8 mouse cellular contexts compared by ENCODE assay signal in the genomic region with DNA sequence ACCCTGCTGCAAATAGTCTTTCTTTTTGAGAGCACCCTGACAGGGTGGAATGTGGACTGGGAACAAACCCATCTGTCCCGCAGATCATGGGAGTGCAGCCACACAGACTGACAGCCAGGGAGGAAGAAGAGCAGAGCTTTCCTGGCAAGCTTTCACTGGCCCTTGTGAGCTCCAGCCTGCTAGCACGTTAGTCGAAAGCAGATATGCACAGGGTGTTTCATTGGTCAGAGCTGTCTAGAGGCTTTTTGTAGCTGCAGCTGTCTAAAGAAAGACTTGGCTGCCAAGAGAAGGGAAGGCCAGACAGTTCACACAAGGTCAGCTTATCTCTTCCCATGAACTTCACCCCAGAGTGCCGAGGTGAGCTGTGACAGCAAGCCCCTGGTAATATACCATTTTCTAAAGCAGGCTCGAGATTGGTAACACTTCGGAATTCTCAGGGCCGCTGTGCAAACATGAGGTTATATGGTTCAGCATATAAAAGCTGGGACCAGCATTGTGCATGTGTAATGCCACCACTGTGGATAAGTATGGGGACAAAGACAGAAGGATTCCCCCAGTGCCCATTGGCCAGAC.
DNase-seq lines count a peak whose midpoint lies in the region; ATAC-seq lines count a peak whose summit lies in the region.

No protein-coding gene starts in this region.

- H3K9me3 ChIP-seq in embryonic facial prominence, embryonic 14.5 days (ENCODE audit: control insufficient read depth, low read length), result no peaks in the 10 kb centered on the region
- H3K9me3 ChIP-seq in heart, embryonic 12.5 days (replicated peaks), result no peaks in the 10 kb centered on the region
- no peaks in the 10 kb centered on the region for H3K9me3 ChIP-seq in kidney, embryonic 14.5 days (ENCODE audit: control insufficient read depth, low read length)
- no peaks in the 10 kb centered on the region for H3K9me3 ChIP-seq in stomach, embryonic 16.5 days (replicated peaks; ENCODE audit: control insufficient read depth, low read length)

- peak overlapping the region; percentile 75 for H3K27ac ChIP-seq in embryonic facial prominence, embryonic 14.5 days (replicated peaks; ENCODE audit: low read depth, low read length)
- H3K27ac ChIP-seq in heart, embryonic 12.5 days (ENCODE audit: poor library complexity, severe bottlenecking), result peak overlapping the region; percentile 97
- H3K27ac ChIP-seq in kidney, embryonic 14.5 days (ENCODE audit: low read depth, low read length), result peak overlapping the region; percentile 77; the same call in 1 of the 2 replicates
- H3K27ac ChIP-seq in stomach, embryonic 16.5 days (ENCODE audit: low read length), result peak overlapping the region; percentile 78

- peak; percentile 79 for ATAC-seq in embryonic facial prominence, embryonic 14.5 days (ENCODE audit: low read depth)
- peak; percentile 93 for ATAC-seq in heart, embryonic 12.5 days (ENCODE audit: insufficient number of reproducible peaks, low FRiP score)
- peak; percentile 83 for ATAC-seq in kidney, embryonic 14.5 days (ENCODE audit: low FRiP score, low TSS enrichment)
- peak; percentile 83 for ATAC-seq in stomach, embryonic 16.5 days (ENCODE audit: insufficient read depth, low FRiP score)
- ATAC-seq in erythroid progenitor cell, adult 5-6 weeks (replicated peaks; ENCODE audit: low FRiP score, poor library complexity, severe bottlenecking), result no peak

- H3K27me3 ChIP-seq in embryonic facial prominence, embryonic 14.5 days (replicated peaks; ENCODE audit: control insufficient read depth, insufficient read depth, low read length), result no peaks in the 10 kb centered on the region
- no peaks in the 10 kb centered on the region for H3K27me3 ChIP-seq in heart, embryonic 12.5 days (replicated peaks)
- no peaks in the 10 kb centered on the region for H3K27me3 ChIP-seq in kidney, embryonic 14.5 days (ENCODE audit: control insufficient read depth, insufficient read depth, low read length)
- H3K27me3 ChIP-seq in stomach, embryonic 16.5 days (ENCODE audit: control insufficient read depth, insufficient read depth, low read length), result no peaks in the 10 kb centered on the region

- H3K4me3 ChIP-seq in embryonic facial prominence, embryonic 14.5 days (ENCODE audit: low read depth, low read length), result no peak overlapping the region
- H3K4me3 ChIP-seq in heart, embryonic 12.5 days, result peak overlapping the region; percentile 11; the same call in 1 of the 2 replicates
- H3K4me3 ChIP-seq in kidney, embryonic 14.5 days (ENCODE audit: low read length), result no peak overlapping the region
- 0 out of 2 replicates have a peak overlapping the region, but pooled peaks have one; percentile 4 for H3K4me3 ChIP-seq in stomach, embryonic 16.5 days (replicated peaks; ENCODE audit: low read length)

- no peak overlapping the region for H3K9ac ChIP-seq in embryonic facial prominence, embryonic 14.5 days (ENCODE audit: low read depth, low read length)
- H3K9ac ChIP-seq in heart, embryonic 12.5 days, result no peak overlapping the region
- no peak overlapping the region for H3K9ac ChIP-seq in kidney, embryonic 14.5 days (ENCODE audit: low read depth, low read length)
- H3K9ac ChIP-seq in stomach, embryonic 16.5 days (ENCODE audit: low read length), result peak overlapping the region; percentile 36; the same call in 1 of the 2 replicates

- no peak overlapping the region for H3K4me2 ChIP-seq in embryonic facial prominence, embryonic 14.5 days (ENCODE audit: low read depth, low read length)
- peak overlapping the region; percentile 47 for H3K4me2 ChIP-seq in heart, embryonic 12.5 days
- H3K4me2 ChIP-seq in kidney, embryonic 14.5 days (replicated peaks; ENCODE audit: low read depth, low read length), result peak overlapping the region; percentile 8; the same call in 1 of the 2 replicates
- H3K4me2 ChIP-seq in stomach, embryonic 16.5 days (ENCODE audit: low read depth, low read length), result peak overlapping the region; percentile 40

- peaks cover 12% of the 10 kb centered on the region; the same call in 1 of the 2 replicates for H3K4me1 ChIP-seq in embryonic facial prominence, embryonic 14.5 days (ENCODE audit: control insufficient read depth, insufficient read depth, low read length)
- H3K4me1 ChIP-seq in heart, embryonic 12.5 days (replicated peaks), result peaks cover 29% of the 10 kb centered on the region
- peaks cover 18% of the 10 kb centered on the region for H3K4me1 ChIP-seq in kidney, embryonic 14.5 days (ENCODE audit: control insufficient read depth, insufficient read depth, low read length)
- peaks cover 14% of the 10 kb centered on the region for H3K4me1 ChIP-seq in stomach, embryonic 16.5 days (ENCODE audit: control insufficient read depth, insufficient read depth, low read length)

- DNase-seq in adrenal gland, postnatal 25 days, result peak; percentile 20
- DNase-seq in embryonic facial prominence, embryonic 14.5 days (ENCODE audit: low spot score), result peak; percentile 84
- peak; percentile 44 for DNase-seq in lung, postnatal 14 days
- DNase-seq in thymus, postnatal 4 days, result no peak

- 37% methylated on average over 7 of the region's 7 CpGs for WGBS in embryonic facial prominence, embryonic 14.5 days
- 6% methylated on average over 7 of the region's 7 CpGs for WGBS in heart, embryonic 12.5 days
- WGBS in kidney, embryonic 14.5 days, result 27% methylated on average over 7 of the region's 7 CpGs
- WGBS in stomach, embryonic 16.5 days, result 12% methylated on average over 7 of the region's 7 CpGs

- H3K36me3 ChIP-seq in embryonic facial prominence, embryonic 14.5 days (ENCODE audit: control insufficient read depth, insufficient read depth, low read length), result peaks cover 24% of the 10 kb centered on the region
- H3K36me3 ChIP-seq in heart, embryonic 12.5 days, result peaks cover 4% of the 10 kb centered on the region; the same call in 1 of the 2 replicates
- H3K36me3 ChIP-seq in kidney, embryonic 14.5 days (ENCODE audit: control insufficient read depth, insufficient read depth, low read length), result no peaks in the 10 kb centered on the region
- no peaks in the 10 kb centered on the region for H3K36me3 ChIP-seq in stomach, embryonic 16.5 days (ENCODE audit: control insufficient read depth, insufficient read depth, low read length)

Comparison
In these comparisons a context has a peak if more than half of its experiments do, and no peak if none do; other contexts are left out.
1. H3K4me3 ChIP-seq: peak in heart, embryonic 12.5 days (single experiment) and stomach, embryonic 16.5 days (single experiment); none in embryonic facial prominence, embryonic 14.5 days (single experiment) and kidney, embryonic 14.5 days (single experiment).
2. Peak in every context shown above with its lines, with median percentiles within 50 percentile points of each other: H3K27ac ChIP-seq.